Mouse (Mus musculus) kidney, adult 18-20 months (tissue): ENCODE data around the gene Ccdc188.

Experiments used
- DNase-seq: peaks from one replicate; pipeline ENCODE4 v3.0.0; 2021

Gene Ccdc188

DNA sequence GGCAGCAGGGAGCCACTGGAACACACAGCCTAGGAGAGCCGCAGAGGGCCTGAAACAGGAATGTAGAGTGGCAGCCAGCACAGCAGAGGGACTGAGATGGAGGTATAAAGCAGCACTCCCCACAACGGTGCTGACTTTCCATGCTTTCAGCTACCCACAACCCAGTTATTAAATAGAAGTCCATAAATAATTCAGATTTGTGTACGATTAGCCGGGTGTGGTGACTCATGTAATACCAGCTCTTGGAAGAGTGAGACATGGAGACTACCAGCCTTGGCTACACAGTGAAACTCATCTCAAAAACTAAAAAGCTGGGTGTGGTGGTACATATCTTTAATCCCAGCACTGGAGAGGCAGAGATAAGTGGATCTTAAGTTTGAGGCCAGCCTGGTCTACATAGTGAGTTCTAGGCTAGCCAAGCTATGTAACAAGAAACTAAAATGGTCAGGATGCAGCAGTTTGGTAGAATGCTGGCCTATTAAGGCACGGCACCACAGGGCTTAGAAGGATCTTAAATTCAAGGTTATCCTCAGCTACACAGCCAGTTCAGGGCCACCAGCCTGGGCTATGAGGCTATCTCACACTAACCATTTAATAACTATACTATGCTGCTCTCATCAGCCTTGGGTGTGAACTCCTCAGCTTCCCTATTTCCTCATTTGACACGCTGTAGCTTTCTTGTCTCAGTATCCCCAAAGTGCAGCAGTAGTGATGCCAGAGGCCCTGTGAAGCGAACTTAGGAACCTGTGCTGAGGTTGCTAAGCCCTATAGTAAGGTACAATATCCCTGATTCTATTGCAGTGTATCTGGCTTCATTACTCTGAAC, 19.2 kb downstream of the Ccdc188 start:
- no peak for DNase-seq

DNA sequence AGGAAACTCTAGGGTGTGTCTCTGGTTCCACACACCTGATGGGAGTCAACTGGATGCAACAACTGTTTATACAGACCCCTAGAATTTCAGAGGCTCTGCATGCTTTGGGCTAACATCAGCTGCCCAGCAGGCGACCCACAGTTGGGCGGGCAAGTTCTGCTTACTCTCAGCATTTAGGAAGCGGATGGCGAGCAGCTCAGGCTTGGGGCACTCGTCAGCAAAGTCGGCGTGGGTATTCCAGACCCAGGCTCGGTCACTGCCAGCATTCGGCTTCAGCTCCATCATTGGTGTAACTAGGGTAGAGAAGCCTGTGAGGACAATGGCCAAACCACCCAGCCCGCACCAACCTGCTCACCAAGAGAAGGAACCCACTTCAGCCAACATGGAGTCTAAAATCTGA, 23.9 kb downstream of the Ccdc188 start:
- DNase-seq = no peak

DNA sequence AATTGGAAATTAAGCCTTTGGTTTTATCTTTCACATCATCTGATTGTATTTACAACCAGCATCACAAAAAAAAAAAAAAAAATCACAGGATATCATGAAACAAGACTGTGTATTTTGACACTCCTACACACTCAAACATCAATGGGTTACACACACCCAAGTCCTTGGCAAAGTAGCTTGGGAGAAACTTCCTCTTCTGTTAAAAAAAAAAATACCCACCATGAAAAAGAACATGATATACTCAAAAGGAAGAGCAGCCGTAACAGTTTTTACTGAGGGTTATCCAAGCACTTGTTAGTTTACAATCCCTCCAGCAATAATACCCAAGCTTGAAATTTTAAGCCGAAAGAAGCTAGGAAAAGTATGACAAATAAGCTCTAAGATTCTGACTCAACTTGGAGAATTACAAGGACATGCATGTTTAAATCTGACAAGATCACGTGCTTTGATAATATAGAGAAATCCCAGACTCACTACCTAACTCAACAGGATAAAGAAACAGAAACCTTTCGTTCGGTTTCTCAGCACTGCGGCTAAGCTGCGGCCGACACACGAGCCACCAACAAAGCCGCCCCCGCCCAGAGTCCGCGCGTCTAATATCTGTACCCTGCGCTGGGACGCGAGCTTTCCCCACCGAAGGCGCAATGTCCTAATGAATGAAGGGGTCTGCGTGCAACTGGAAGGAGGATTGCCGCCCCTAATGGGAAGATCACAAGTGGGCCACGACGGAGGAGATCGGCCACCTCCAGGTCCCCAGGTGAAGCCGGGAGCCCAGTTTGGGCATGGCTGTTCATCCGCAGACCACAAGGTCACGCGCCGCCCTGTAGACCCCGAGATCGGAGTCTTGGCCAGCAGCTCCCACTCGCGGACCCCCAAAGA, 30.1 kb downstream of the Ccdc188 start:
- DNase-seq = no peak

DNA sequence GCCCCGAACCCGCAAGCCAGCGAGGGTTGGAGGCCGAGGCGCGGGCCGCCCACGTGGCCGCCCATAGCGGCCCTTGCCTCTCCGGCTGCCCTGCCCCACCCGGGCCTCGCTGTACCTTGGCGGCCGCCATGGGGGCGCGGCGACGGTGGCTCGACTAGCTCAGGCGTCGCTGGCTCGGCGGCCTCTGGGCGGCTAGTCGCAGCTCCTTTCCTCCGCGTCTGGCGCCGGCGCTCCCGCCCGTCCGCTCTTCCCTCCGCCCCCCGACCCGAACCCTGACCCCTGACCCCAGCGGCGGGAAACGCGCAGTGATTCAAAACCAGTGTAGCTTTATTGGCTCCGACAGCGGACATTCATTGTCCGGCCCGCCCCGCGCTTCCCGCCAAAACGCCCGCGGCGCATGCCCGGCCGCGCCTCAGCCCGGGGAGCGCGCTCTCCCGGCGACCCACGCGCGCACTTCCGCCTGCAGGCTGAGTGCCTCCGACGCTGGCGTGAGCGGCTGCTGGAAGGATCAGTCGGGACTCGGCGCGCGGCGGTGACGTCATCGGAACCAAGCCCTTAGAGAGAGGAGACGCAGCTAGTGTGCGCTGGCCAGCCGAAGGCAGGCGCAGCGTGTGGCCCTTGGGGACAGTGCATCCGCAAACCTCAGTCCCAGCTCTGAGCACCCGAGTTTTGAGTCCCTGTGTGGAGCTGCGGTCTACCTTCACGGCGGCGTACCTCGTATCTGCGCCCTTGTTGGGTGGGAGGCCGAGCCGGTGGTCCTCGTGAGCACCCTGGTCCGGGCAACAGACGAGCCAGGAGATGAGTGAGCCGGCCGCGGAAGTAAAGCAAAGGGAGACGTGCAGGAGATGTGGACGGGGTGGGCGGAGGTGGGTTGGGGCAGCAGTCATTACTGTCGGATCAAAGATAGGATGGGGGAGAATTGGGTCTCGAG, 31.0 kb downstream of the Ccdc188 start, which contains the start of the genes Trmt2a and Ranbp1:
TSS of gene Trmt2a (plus strand) at position 247 of the 931 bp plus-strand sequence.
TSS of gene Ranbp1 (minus strand) at position 300 of the 931 bp plus-strand sequence.
- peak; percentile 98 for DNase-seq

DNA sequence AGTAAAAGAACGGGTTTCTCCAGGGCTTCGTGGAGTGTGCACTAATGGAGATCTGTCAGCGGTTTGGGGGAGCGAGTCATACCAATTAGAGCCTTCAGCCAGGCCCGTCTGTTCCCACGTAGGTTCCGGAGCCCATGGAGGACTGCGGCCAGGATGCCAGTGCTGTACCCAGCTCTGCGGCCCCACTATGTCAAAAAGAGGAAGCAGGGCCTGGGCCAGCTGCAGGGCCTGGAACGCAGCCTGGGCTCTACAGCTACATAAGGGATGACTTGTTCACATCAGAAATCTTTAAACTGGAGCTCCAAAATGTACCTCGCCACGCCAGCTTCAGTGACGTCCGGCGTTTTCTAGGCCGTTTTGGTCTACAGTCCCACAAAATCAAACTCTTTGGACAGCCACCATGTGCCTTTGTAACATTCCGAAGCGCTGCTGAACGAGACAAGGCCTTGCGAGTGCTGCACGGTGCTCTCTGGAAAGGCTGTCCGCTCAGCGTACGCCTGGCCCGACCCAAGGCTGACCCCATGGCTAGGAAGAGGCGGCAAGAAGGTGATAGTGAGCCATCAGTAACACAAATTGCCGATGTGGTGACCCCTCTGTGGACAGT, 31.8 kb downstream of the Ccdc188 start:
- peak; percentile 41 for DNase-seq

DNA sequence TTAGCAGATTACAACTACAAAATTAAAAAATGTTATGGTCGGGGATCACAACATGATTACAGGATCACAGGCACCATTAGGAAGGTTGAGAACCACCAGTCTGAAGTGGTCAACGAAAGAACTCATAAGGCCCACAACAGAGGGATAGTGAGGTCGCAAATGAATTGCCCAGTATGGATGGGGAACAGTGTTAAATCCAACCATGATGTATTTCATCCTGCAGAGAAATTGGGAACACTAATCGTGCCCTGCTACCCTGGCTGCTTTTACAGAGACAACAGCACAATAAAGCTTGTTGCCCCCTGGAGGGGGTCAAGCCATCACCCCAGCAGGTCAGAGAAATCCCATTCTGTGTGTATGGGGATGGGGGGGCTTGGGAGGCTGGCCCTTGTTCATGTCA, 32.6 kb downstream of the Ccdc188 start:
- DNase-seq = no peak

DNA sequence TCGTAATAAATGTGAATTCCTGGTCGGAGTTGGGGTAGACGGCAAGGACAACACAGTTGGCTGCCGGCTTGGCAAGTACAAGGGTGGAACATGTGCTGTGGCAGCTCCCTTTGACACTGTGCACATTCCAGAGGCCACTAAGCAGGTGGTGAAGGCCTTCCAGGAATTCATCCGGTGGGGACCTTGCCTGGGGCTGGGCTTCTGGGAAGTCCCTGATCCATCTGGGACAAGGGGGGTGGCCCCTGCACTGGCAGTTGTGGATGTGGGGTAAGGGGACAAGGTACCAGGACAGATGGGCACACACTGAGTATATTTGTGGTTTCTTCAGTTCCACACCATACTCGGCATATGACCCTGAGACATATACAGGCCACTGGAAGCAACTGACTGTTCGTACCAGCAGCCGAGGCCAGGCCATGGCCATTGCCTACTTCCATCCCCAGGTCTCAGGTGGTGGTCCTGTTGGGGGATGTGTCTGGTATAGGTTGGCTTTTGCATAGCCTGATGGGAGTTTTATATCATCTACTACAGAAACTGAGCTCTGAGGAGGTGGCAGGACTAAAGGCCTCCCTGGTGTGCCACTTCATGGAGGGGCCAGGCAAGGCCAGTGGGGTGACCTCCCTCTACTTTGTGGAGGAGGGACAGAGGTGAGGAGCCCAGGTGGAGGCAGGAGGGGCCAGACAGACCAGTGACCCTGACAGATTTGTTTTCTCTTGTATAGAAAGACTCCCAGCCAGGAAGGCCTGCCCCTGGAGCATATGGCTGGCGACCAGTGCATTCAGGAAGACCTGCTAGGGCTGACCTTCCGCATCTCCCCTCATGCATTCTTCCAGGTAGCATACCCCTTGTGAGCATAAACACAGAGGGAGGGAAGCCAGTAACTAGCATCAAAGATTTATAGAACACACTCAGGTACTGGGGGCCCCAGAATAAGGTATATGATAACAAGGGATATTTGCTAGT, 33.4 kb downstream of the Ccdc188 start:
- DNase-seq = no peak

DNA sequence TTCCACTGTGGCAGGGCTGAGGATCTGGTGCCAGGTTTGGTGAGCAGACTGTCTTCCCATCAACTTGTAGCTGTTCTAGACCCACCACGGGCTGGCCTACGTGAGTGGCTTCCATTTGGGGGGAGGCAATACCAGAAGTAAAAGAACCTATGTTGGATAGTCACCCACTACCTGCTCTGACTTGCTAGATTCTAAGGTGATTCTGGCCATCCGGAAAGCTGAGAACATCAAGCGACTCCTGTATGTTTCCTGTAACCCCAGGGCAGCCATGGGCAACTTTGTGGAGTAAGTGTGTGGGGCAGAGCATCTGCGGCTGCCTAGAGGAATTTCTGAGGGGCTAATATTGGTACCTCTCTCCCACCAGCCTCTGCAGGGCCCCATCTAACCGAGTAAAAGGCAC, 35.1 kb downstream of the Ccdc188 start:
- no peak for DNase-seq

DNA sequence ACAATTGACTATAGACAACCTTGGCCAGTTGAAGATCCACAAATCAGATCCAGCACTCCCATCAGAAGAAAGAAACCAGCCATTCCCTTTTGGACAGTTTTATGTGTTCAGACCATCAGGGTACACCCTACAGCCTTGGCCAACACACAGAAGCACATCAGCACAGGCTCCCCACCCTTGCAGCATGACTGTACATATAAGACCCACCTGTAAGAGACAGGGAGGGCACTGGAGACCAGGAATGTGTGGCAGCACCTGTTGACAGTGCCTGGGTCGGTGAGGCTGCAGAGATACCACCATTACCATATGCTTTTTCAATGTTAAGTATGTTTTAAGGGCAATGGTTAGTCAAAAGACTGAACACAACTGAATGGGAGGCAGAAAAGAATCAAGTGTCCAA, 36.2 kb downstream of the Ccdc188 start:
- no peak for DNase-seq

DNA sequence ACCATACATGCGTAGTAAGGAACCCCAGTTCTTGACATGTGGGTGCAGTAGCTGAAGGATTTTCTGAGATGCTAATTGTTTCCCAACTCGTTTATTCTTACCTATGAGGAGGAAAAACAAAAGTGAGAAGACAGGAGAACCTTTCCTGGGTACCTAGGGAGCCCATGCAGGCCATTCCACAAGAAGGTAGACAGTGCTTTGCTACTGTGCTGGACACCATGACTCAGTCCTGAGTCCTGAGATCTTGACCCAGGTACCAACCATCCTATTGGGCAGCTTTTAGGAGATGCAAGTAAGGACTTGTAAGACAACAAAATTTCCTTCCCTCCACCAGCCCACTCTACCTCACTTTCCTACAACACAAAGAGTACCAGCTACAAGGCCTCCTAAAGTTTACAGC, 40.5 kb downstream of the Ccdc188 start, which contains the start of gene Gm49776:
TSS of gene Gm49776 (minus strand) at position 101 of the 400 bp plus-strand sequence.
- DNase-seq = no peak

DNA sequence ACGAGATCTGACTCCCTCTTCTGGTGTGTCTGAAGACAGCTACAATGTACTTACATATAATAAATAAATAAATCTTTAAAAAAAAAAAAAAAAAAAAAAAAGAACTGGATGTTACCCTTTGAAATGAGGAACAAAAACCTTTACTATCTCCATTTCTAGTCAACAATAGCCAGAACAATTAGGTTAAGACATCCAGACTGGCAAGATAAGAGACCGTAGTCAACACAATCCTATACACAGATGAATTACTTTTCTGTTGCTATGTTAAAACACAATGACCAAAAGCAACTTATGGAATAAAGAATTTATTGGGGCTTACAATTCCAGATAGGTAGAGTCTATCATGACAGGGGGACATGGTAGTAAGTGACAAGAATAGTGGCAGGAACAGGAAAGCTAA, 47.3 kb downstream of the Ccdc188 start:
- DNase-seq = no peak

DNA sequence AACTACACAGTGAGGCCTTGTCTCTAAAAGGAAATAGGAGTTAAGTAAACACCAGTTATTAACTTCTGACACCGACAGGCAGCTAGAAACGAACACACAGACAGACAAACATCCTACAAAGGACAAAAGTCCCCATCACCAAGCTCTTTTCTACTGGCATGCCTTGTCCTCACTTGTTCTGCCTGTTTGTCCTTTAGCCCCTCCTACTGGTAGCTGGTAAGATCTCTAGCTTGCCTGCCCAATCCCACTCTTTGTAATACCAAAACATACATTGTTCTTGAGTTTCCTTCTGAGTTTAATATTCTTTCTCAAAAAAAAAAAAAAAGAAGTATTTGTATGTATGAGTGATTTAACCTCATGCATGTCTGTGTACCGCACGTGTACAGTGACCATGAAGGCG, 50.5 kb downstream of the Ccdc188 start:
- DNase-seq = no peak
